Mouse (Mus musculus): ENCODE measurements around the gene Mptx2. TPM values are rescaled to one million over a fixed set of nuclear protein-coding genes. Genes with fewer than 3 reads are reported as not detected.
"Not testable (repeated sequence)": the region's sequence is repeated elsewhere in the genome, so short reads cannot be mapped to it uniquely, and the experiment has no call there.

Mptx2 gene
- not detected in 2 replicates for polyA plus RNA-seq (2016; fragmentation: Nextera tagmentation; extraction: Ambion mirVana)

DNA sequence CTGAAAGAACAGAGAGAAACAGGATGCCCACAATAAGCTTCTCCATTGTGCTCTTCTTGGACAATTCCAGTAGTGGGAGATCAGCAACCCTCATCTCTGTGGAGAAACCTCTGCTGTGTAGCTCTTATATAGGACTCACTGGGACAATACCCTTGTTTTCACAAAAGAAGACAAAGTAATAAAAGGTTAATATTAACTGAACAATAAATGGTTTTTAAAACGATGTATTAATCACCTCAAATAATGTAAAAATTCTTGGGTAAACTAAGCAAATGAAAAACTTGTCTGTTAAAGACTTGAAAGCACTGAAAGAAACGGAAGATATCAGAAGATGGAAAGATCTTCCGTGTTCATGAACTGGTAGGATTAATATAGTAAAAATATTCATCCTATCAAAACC, at the start of gene Mptx2:
Mptx2 (minus strand) TSS at position 101 of the 400 bp plus-strand sequence.
- 79% methylated on average over 3 of the region's 3 CpGs for WGBS
- H3K9me3 ChIP-seq (replicated peaks): no peaks in the 10 kb centered on the region
- no peaks in the 10 kb centered on the region for H3K27me3 ChIP-seq
- H3K4me2 ChIP-seq (replicated peaks): no peak within 1 kb of the TSS
- H3K27ac ChIP-seq: no peak within 1 kb of the TSS
- H3K9ac ChIP-seq: no peak within 1 kb of the TSS
- H3K4me1 ChIP-seq: no peaks in the 10 kb centered on the region
- ATAC-seq (ENCODE audit: low FRiP score): no peak
- H3K4me3 ChIP-seq: no peak within 1 kb of the TSS
- H3K36me3 ChIP-seq: no peaks in the 10 kb centered on the region

DNA sequence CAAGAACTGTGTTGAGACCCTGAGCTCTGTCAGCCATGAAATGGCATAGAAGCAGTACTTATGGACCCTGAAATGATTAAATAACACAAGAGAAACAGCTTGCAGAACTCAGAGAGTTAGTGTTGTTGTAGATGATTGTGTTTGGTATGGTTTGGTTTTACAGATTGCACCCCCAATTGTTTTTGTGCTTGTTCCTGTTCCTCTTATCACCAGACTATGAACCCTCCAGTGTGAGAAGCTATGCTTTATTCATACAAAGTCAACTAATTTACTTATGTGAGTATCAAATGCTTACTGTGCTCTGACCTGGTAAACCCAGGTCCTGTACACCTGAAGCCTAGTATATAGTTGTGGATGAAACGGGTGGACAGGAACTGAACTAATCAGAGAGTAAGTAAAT, 49.0 kb upstream of the Mptx2 start:
- H3K4me1 ChIP-seq: peaks cover 4% of the 10 kb centered on the region; the same call in 1 of the 2 replicates
- WGBS: 82% methylated on average over 1 of the region's 1 CpGs
- H3K4me3 ChIP-seq: no peak overlapping the region
- H3K27me3 ChIP-seq: no peaks in the 10 kb centered on the region
- H3K9me3 ChIP-seq (replicated peaks): no peaks in the 10 kb centered on the region
- H3K9ac ChIP-seq: no peak overlapping the region
- no peak overlapping the region for H3K4me2 ChIP-seq (replicated peaks)
- ATAC-seq (ENCODE audit: low FRiP score): no peak
- no peak overlapping the region for H3K27ac ChIP-seq
- H3K36me3 ChIP-seq: no peaks in the 10 kb centered on the region

GRCm38 (mm10) chr1:173325395-173325794, 47.8 kb upstream of the Mptx2 start:
- peaks cover 6% of the 10 kb centered on the region; the same call in 1 of the 2 replicates for H3K4me1 ChIP-seq
- H3K4me3 ChIP-seq: no peak overlapping the region
- H3K9me3 ChIP-seq (replicated peaks): no peaks in the 10 kb centered on the region
- H3K36me3 ChIP-seq: no peaks in the 10 kb centered on the region
- no peak for ATAC-seq (ENCODE audit: low FRiP score)
- H3K9ac ChIP-seq: no peak overlapping the region
- no peak overlapping the region for H3K27ac ChIP-seq
- no peaks in the 10 kb centered on the region for H3K27me3 ChIP-seq
- WGBS: 97% methylated on average over 1 of the region's 1 CpGs
- H3K4me2 ChIP-seq (replicated peaks): no peak overlapping the region

DNA sequence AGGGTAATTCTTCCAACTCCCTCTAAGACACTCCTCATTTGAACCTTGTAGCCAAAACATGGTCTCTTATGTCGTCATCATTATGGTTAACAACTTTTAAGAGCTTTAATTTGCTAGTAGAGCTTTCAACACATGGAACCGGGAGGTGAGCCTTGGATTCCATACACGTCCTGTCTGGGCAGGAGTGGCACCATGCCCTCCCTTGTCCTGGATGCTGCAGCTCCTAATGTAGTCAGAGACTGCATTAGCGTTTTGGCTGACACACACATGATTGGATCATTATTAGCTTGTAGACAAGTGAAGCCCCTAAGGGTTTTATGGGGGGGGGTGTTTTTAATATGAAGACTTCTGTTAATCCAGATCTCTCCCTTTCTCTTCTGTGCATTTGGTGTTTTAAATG, 47.4 kb upstream of the Mptx2 start:
- Histone ChIP-seq H3K4me2 (replicated peaks) (no peak overlapping the region), H3K27ac (no peak overlapping the region), H3K36me3 (no peaks in the 10 kb centered on the region), H3K4me1 (peaks cover 6% of the 10 kb centered on the region; the same call in 1 of the 2 replicates), H3K27me3 (no peaks in the 10 kb centered on the region), H3K9ac (no peak overlapping the region), H3K9me3 (replicated peaks) (no peaks in the 10 kb centered on the region), H3K4me3 (no peak overlapping the region)
- 67% methylated on average over 4 of the region's 4 CpGs for WGBS
- ATAC-seq (ENCODE audit: low FRiP score): no peak

GRCm38 (mm10) chr1:173323839-173324585, 46.4 kb upstream of the Mptx2 start:
- no peak overlapping the region for H3K4me2 ChIP-seq (replicated peaks)
- no peak for ATAC-seq (ENCODE audit: low FRiP score)
- WGBS: 40% methylated on average over 5 of the region's 5 CpGs
- no peak overlapping the region for H3K4me3 ChIP-seq
- H3K27me3 ChIP-seq: no peaks in the 10 kb centered on the region
- H3K9ac ChIP-seq: no peak overlapping the region
- peaks cover 6% of the 10 kb centered on the region; the same call in 1 of the 2 replicates for H3K4me1 ChIP-seq
- H3K36me3 ChIP-seq: no peaks in the 10 kb centered on the region
- no peak overlapping the region for H3K27ac ChIP-seq
- H3K9me3 ChIP-seq (replicated peaks): no peaks in the 10 kb centered on the region

GRCm38 (mm10) chr1:173322249-173322627, 44.7 kb upstream of the Mptx2 start:
- Histone ChIP-seq H3K36me3 (no peaks in the 10 kb centered on the region), H3K27ac (no peak overlapping the region), H3K4me3 (no peak overlapping the region), H3K4me1 (0 out of 2 replicates have a peak, but pooled peaks cover 6% of the 10 kb centered on the region), H3K27me3 (no peaks in the 10 kb centered on the region), H3K9ac (no peak overlapping the region), H3K4me2 (replicated peaks) (no peak overlapping the region), H3K9me3 (replicated peaks) (no peaks in the 10 kb centered on the region)
- ATAC-seq (ENCODE audit: low FRiP score): peak; percentile 49; the same call in 1 of the 2 replicates
- WGBS: 68% methylated on average over 6 of the region's 6 CpGs

DNA sequence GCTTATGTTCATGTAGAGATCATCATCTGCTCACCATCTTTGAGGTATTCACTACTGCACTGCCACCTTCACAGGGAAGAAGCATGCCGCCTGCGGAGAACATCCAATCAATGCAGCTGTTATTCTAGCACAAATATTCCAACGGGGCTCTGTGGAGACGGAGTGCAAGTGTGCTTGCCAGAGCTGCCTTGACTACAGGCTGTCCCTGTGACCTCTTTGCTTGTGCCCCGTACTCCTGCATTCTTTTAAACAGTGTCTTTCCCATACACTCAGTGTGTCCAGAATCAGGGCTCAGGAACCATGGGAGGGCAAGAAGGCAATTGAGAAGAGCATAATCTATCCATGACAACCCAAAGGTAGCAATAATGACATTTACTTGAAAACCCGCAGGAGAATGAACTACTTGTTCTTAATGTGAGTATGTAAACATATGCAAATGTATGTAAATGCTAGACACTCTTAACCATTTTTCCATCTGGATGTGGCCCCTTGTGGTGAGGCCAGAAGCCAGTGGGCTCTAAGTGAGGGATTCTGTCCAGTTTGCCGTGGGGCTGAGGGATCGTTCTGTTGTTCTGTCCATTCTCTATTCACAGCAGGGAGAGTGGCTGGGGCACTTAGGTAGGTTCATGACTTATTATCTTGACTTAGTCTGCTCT, 44.1 kb upstream of the Mptx2 start:
- no peak overlapping the region for H3K4me2 ChIP-seq (replicated peaks)

DNA sequence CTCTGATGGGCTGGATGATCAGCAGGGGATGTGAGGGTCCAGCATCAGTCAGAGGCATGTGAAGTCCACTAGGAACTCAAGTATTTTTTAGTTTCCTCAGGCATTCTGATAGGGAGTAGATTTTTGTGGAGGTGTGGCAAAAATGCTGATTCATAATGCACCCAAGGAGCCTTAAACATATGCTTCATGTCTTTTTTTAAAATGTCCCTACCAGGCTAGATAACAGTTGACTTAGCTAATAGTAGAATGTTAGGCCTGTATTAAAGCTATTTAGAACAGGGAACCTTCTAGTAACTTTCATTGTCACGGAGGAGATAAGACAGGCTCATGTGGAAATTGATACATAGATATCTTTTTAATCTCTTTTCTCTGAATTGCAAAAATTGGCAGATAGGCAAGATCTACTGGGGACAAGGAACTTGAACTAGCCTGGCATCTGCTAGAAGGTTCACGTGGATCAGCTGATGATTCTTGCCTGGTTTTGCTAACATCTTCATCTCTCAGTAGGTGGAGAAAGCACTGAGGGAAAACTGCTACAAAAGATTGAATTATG, 40.4 kb upstream of the Mptx2 start:
- H3K4me3 ChIP-seq: no peak overlapping the region
- 0 out of 2 replicates have a peak, but pooled peaks cover 6% of the 10 kb centered on the region for H3K4me1 ChIP-seq
- no peaks in the 10 kb centered on the region for H3K27me3 ChIP-seq
- H3K27ac ChIP-seq: no peak overlapping the region
- no peak overlapping the region for H3K9ac ChIP-seq
- 90% methylated on average over 2 of the region's 2 CpGs for WGBS
- no peak overlapping the region for H3K4me2 ChIP-seq (replicated peaks)
- ATAC-seq (ENCODE audit: low FRiP score): no peak
- H3K9me3 ChIP-seq (replicated peaks): no peaks in the 10 kb centered on the region
- H3K36me3 ChIP-seq: no peaks in the 10 kb centered on the region

More for the DNA sequence above, 44.1 kb upstream of the Mptx2 start:
- H3K27me3 ChIP-seq: no peaks in the 10 kb centered on the region
- 0 out of 2 replicates have a peak, but pooled peaks cover 6% of the 10 kb centered on the region for H3K4me1 ChIP-seq
- no peak overlapping the region for H3K4me3 ChIP-seq
- H3K9ac ChIP-seq: no peak overlapping the region
- H3K27ac ChIP-seq: no peak overlapping the region
- WGBS: 46% methylated on average over 8 of the region's 8 CpGs
- peak; percentile 57 for ATAC-seq (ENCODE audit: low FRiP score)
- H3K9me3 ChIP-seq (replicated peaks): no peaks in the 10 kb centered on the region
- no peaks in the 10 kb centered on the region for H3K36me3 ChIP-seq

DNA sequence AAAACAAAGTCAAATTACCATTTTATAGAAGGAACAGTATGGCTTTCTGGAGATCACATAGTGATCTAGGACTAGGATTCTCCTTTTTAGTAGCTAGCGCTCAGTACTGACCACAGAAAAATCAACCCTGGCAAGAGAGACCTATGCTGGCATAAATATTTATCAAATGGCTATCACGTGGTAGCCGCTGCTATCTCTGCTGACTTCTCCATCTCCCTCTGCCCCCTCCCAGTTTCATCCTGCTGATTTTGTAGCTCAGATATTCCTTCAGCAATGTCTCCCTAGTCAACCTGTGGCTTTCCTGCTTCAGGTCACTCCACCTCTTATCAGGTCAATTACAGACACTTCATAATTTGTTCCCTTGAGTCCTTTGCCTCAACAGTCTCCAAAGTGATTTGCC, 38.1 kb upstream of the Mptx2 start:
- H3K36me3 ChIP-seq: no peaks in the 10 kb centered on the region
- H3K27ac ChIP-seq: no peak overlapping the region
- no peaks in the 10 kb centered on the region for H3K27me3 ChIP-seq
- H3K9me3 ChIP-seq (replicated peaks): no peaks in the 10 kb centered on the region
- no peaks in the 10 kb centered on the region for H3K4me1 ChIP-seq
- no peak overlapping the region for H3K4me3 ChIP-seq
- 95% methylated on average over 3 of the region's 3 CpGs for WGBS
- no peak overlapping the region for H3K9ac ChIP-seq
- ATAC-seq (ENCODE audit: low FRiP score): no peak
- H3K4me2 ChIP-seq (replicated peaks): no peak overlapping the region

- not testable (repeated sequence) for H3K4me3 ChIP-seq; H3K4me2 ChIP-seq (replicated peaks); ATAC-seq (ENCODE audit: low FRiP score); H3K4me1 ChIP-seq; H3K9ac ChIP-seq; H3K27ac ChIP-seq; H3K36me3 ChIP-seq; H3K9me3 ChIP-seq (replicated peaks); H3K27me3 ChIP-seq
- 91% methylated on average over 7 of the region's 7 CpGs for WGBS
Observed at GRCm38 (mm10) chr1:173313535-173314050, 36.0 kb upstream of the Mptx2 start.

GRCm38 (mm10) chr1:173302795-173303194, 25.2 kb upstream of the Mptx2 start:
- not testable (repeated sequence) for H3K4me2 ChIP-seq (replicated peaks); H3K9me3 ChIP-seq (replicated peaks); H3K4me1 ChIP-seq; ATAC-seq (ENCODE audit: low FRiP score); H3K36me3 ChIP-seq; H3K9ac ChIP-seq; H3K4me3 ChIP-seq; H3K27ac ChIP-seq; H3K27me3 ChIP-seq
- 63% methylated on average over 3 of the region's 3 CpGs for WGBS

DNA sequence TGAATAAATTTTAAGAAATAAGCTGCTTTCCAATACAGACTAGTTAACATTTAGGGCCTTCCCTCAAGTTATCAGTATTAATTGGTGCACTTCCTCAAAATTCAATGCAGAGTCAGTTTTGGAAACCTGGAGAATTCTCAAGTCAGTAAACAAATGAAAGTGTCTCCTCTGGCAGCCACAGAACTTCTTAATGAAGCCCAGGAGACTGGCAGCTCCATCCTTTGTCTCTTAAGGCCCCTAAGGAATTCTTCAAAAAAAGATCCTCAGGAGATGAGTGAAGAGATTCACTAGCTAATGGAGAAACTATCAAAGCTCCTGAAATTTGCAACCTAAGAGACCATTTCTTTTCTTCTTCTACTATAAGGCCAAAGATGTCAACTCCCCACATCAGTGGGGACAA, 11.9 kb downstream of the Mptx2 start, which contains the start of gene Olfr418:
Olfr418 (plus strand) TSS at position 301 of the 400 bp plus-strand sequence.
- H3K9ac ChIP-seq: no peak within 1 kb of the TSS
- H3K4me2 ChIP-seq (replicated peaks): no peak within 1 kb of the TSS
- H3K27me3 ChIP-seq: no peaks in the 10 kb centered on the region
- no peaks in the 10 kb centered on the region for H3K9me3 ChIP-seq (replicated peaks)
- no peaks in the 10 kb centered on the region for H3K36me3 ChIP-seq
- no peak for ATAC-seq (ENCODE audit: low FRiP score)
- no peaks in the 10 kb centered on the region for H3K4me1 ChIP-seq
- no peak within 1 kb of the TSS for H3K27ac ChIP-seq
- no peak within 1 kb of the TSS for H3K4me3 ChIP-seq

All from hindbrain, embryonic 12.5 days (tissue).